Mouse (Mus musculus): ENCODE measurements around the gene Syna. TPM values are rescaled to one million over a fixed set of nuclear protein-coding genes. Genes with fewer than 3 reads are reported as not detected.

Syna gene
- total RNA-seq (2023): under 1 TPM in 1 of 2 experiments, not detected in 1; 0.26 TPM

GRCm38 (mm10) chr5:134560071-134560449 is at the start of gene Syna:
TSS of gene Syna (minus strand) at chr5:134560171.

GRCm38 (mm10) chr5:134581146-134581545 is 21.2 kb upstream of the Syna start, which contains the start of gene Rfc2:
TSS of gene Rfc2 (plus strand) at chr5:134581366.

GRCm38 (mm10) chr5:134552110-134552972 is 7.6 kb downstream of the Syna start, which contains the start of gene Clip2:
TSS of gene Clip2 (minus strand) at chr5:134552434.

Other genes starting within 250 kb of the Syna start
- gene Gtf2i, start 245.4 kb downstream of the Syna start, total RNA-seq (2023): 10 to 100 TPM; 84.1 to 88.6 TPM
- under 1 TPM in 1 of 2 experiments, not detected in 1; 0.92 TPM for gene Gtf2ird1, start 103.5 kb downstream of the Syna start, total RNA-seq (2023)
- gene Clip2, start 7.7 kb downstream of the Syna start, total RNA-seq (2023): 1 to 10 TPM; 6.0 to 7.0 TPM
- 100 to 1,000 TPM; 136 to 154 TPM for gene Rfc2, start 21.2 kb upstream of the Syna start, total RNA-seq (2023)
- 100 to 1,000 TPM; 282 to 286 TPM for gene Lat2, start 54.9 kb upstream of the Syna start, total RNA-seq (2023)
- 100 to 1,000 TPM; 260 to 274 TPM for gene Eif4h, start 79.3 kb upstream of the Syna start, total RNA-seq (2023)
- gene Limk1, start 128.4 kb upstream of the Syna start, total RNA-seq (2023): 10 to 100 TPM; 16.1 to 22.2 TPM
- not detected for gene Eln, start 187.2 kb upstream of the Syna start, total RNA-seq (2023)